Mouse (Mus musculus) heart, embryonic 10.5 days (tissue): ENCODE measurements at regions not wholly inside any gene's neighbourhood (a gene's known extent, or its start where the extent isn't known, plus 50 kb on each side); places are given as distances from the start of the nearest gene placed in this dataset.

Source experiments
- DNase-seq: peaks from one replicate; pipeline ENCODE4 v3.0.0-alpha.2; 2017; ENCODE audit warnings: low spot score
- H3K27ac ChIP-seq: fragments of 300-500 bp; sonication (generic); 2 replicates; pipeline ENCODE4 v1.5.1; 2016; ENCODE audit warnings: mild to moderate bottlenecking
- H3K27me3 ChIP-seq: fragments of 300-500 bp; sonication (generic); 2 replicates; pipeline ENCODE4 v1.6.1; 2016; ENCODE audit warnings: mild to moderate bottlenecking; ENCODE audit not compliant: poor library complexity, insufficient read depth, severe bottlenecking
- H3K36me3 ChIP-seq: fragments of 300-500 bp; sonication (generic); 2 replicates; pipeline ENCODE4 v1.6.1; 2016; ENCODE audit warnings: mild to moderate bottlenecking, moderate library complexity
- H3K4me1 ChIP-seq: fragments of 300-500 bp; sonication (generic); 2 replicates; pipeline ENCODE4 v1.6.1; 2016; ENCODE audit warnings: mild to moderate bottlenecking
- H3K4me3 ChIP-seq: fragments of 300-500 bp; sonication (generic); 2 replicates; pipeline ENCODE4 v1.5.1; 2016; ENCODE audit warnings: mild to moderate bottlenecking, moderate library complexity
- H3K9me3 ChIP-seq: fragments of 300-500 bp; sonication (generic); 2 replicates; pipeline ENCODE4 v1.6.1; 2016; ENCODE audit warnings: mild to moderate bottlenecking, moderate library complexity
- WGBS: fragments of 180-500 bp; shearing (Covaris S2); methylation state at CpG from one replicate; pipeline ENCODE4 v1.1.7; 2016; 5-methylcytosine and 5-hydroxymethylcytosine counted together

- H3K4me1 ChIP-seq = no peaks in the 10 kb centered on the region
- H3K4me3 ChIP-seq = no peak overlapping the region
- no peak overlapping the region for H3K27ac ChIP-seq
- H3K9me3 ChIP-seq = no peaks in the 10 kb centered on the region
- 64% methylated on average over 7 of the region's 7 CpGs for WGBS
- no peaks in the 10 kb centered on the region for H3K27me3 ChIP-seq
- H3K36me3 ChIP-seq = no peaks in the 10 kb centered on the region
- no peak for DNase-seq
Observed at GRCm38 (mm10) chr12:92509494-92509893, 660.5 kb upstream of the Sel1l start.

- 85% methylated on average over 5 of the region's 5 CpGs for WGBS
- H3K9me3 ChIP-seq = no peaks in the 10 kb centered on the region
- no peak overlapping the region for H3K4me3 ChIP-seq
- no peak overlapping the region for H3K27ac ChIP-seq
- no peaks in the 10 kb centered on the region for H3K27me3 ChIP-seq
- DNase-seq = no peak
- no peaks in the 10 kb centered on the region for H3K36me3 ChIP-seq
- H3K4me1 ChIP-seq = no peaks in the 10 kb centered on the region
Observed at GRCm38 (mm10) chr12:92508796-92509489, 660.0 kb upstream of the Sel1l start.

- Histone ChIP-seq H3K27ac (no peak overlapping the region), H3K9me3 (no peaks in the 10 kb centered on the region), H3K4me3 (no peak overlapping the region), H3K4me1 (no peaks in the 10 kb centered on the region), H3K36me3 (no peaks in the 10 kb centered on the region), H3K27me3 (no peaks in the 10 kb centered on the region)
- WGBS = 68% methylated on average over 1 of the region's 1 CpGs
- no peak for DNase-seq
Observed at GRCm38 (mm10) chr12:92483984-92484383, 635.0 kb upstream of the Sel1l start.

GRCm38 (mm10) chr12:92474293-92475062 lies 625.5 kb upstream of the Sel1l start:
- H3K27ac ChIP-seq = no peak overlapping the region

GRCm38 (mm10) chr12:92451110-92451818 lies 602.3 kb upstream of the Sel1l start:
- Histone ChIP-seq H3K4me1 (no peaks in the 10 kb centered on the region), H3K4me3 (no peak overlapping the region), H3K27me3 (no peaks in the 10 kb centered on the region), H3K36me3 (no peaks in the 10 kb centered on the region), H3K27ac (no peak overlapping the region), H3K9me3 (no peaks in the 10 kb centered on the region)
- WGBS = 74% methylated on average over 6 of the region's 6 CpGs
- no peak for DNase-seq

More at GRCm38 (mm10) chr12:92474293-92475062, 625.5 kb upstream of the Sel1l start:
- Histone ChIP-seq H3K9me3 (no peaks in the 10 kb centered on the region), H3K4me1 (no peaks in the 10 kb centered on the region), H3K27me3 (no peaks in the 10 kb centered on the region), H3K4me3 (no peak overlapping the region), H3K36me3 (no peaks in the 10 kb centered on the region)
- 61% methylated on average over 4 of the region's 4 CpGs for WGBS
- no peak for DNase-seq

GRCm38 (mm10) chr12:92418458-92418857 lies 569.5 kb upstream of the Sel1l start:
- no peaks in the 10 kb centered on the region for H3K27me3 ChIP-seq
- no peak for DNase-seq
- 80% methylated on average over 4 of the region's 4 CpGs for WGBS

GRCm38 (mm10) chr12:92405506-92405905 lies 556.5 kb upstream of the Sel1l start:
- DNase-seq = no peak
- no peaks in the 10 kb centered on the region for H3K36me3 ChIP-seq

More at GRCm38 (mm10) chr12:92418458-92418857, 569.5 kb upstream of the Sel1l start:
- H3K27ac ChIP-seq = no peak overlapping the region
- no peaks in the 10 kb centered on the region for H3K9me3 ChIP-seq
- no peak overlapping the region for H3K4me3 ChIP-seq
- no peaks in the 10 kb centered on the region for H3K4me1 ChIP-seq
- H3K36me3 ChIP-seq = no peaks in the 10 kb centered on the region

GRCm38 (mm10) chr12:92400987-92401386 lies 552.0 kb upstream of the Sel1l start:
- no peak for DNase-seq
- no peaks in the 10 kb centered on the region for H3K9me3 ChIP-seq
- H3K4me3 ChIP-seq = no peak overlapping the region
- 21% methylated on average over 1 of the region's 1 CpGs for WGBS
- H3K27ac ChIP-seq = no peak overlapping the region
- no peaks in the 10 kb centered on the region for H3K27me3 ChIP-seq
- no peaks in the 10 kb centered on the region for H3K4me1 ChIP-seq
- no peaks in the 10 kb centered on the region for H3K36me3 ChIP-seq

More at GRCm38 (mm10) chr12:92405506-92405905, 556.5 kb upstream of the Sel1l start:
- H3K9me3 ChIP-seq = no peaks in the 10 kb centered on the region
- H3K27ac ChIP-seq = no peak overlapping the region
- H3K27me3 ChIP-seq = no peaks in the 10 kb centered on the region
- no peak overlapping the region for H3K4me3 ChIP-seq
- no peaks in the 10 kb centered on the region for H3K4me1 ChIP-seq

GRCm38 (mm10) chr12:92386195-92386594 lies 537.2 kb upstream of the Sel1l start:
- no peaks in the 10 kb centered on the region for H3K36me3 ChIP-seq
- H3K4me1 ChIP-seq = no peaks in the 10 kb centered on the region
- no peak overlapping the region for H3K4me3 ChIP-seq
- H3K27me3 ChIP-seq = no peaks in the 10 kb centered on the region
- DNase-seq = no peak
- H3K9me3 ChIP-seq = no peaks in the 10 kb centered on the region
- WGBS = 83% methylated on average over 2 of the region's 2 CpGs
- no peak overlapping the region for H3K27ac ChIP-seq

GRCm38 (mm10) chr12:92384266-92384937 lies 535.4 kb upstream of the Sel1l start:
- WGBS = 26% methylated on average over 5 of the region's 5 CpGs
- H3K4me3 ChIP-seq = no peak overlapping the region
- H3K9me3 ChIP-seq = no peaks in the 10 kb centered on the region
- no peaks in the 10 kb centered on the region for H3K36me3 ChIP-seq
- H3K27ac ChIP-seq = no peak overlapping the region
- DNase-seq = no peak
- no peaks in the 10 kb centered on the region for H3K27me3 ChIP-seq
- no peaks in the 10 kb centered on the region for H3K4me1 ChIP-seq

- no peaks in the 10 kb centered on the region for H3K27me3 ChIP-seq
- H3K36me3 ChIP-seq = no peaks in the 10 kb centered on the region
- H3K4me1 ChIP-seq = no peaks in the 10 kb centered on the region
- H3K4me3 ChIP-seq = no peak overlapping the region
- H3K9me3 ChIP-seq = no peaks in the 10 kb centered on the region
- WGBS = 66% methylated on average over 3 of the region's 3 CpGs
- no peak overlapping the region for H3K27ac ChIP-seq
- no peak for DNase-seq
Observed at GRCm38 (mm10) chr12:92379130-92379529, 530.2 kb upstream of the Sel1l start.

- no peak overlapping the region for H3K27ac ChIP-seq
- H3K4me1 ChIP-seq = no peaks in the 10 kb centered on the region
- H3K36me3 ChIP-seq = no peaks in the 10 kb centered on the region
- WGBS = 81% methylated on average over 5 of the region's 5 CpGs
- H3K27me3 ChIP-seq = no peaks in the 10 kb centered on the region
- no peaks in the 10 kb centered on the region for H3K9me3 ChIP-seq
- DNase-seq = no peak
- no peak overlapping the region for H3K4me3 ChIP-seq
Observed at GRCm38 (mm10) chr12:92365926-92366325, 517.0 kb upstream of the Sel1l start.
